Mouse (Mus musculus) testis, postnatal 10 days (tissue): ENCODE results near the gene Gm45837.
"Not testable (repeated sequence)": the region's sequence is repeated elsewhere in the genome, so short reads cannot be mapped to it uniquely, and the experiment has no call there.

ENCODE experiments used
- DNase-seq: peaks from one replicate; pipeline ENCODE4 v3.0.0; 2021; ENCODE audit warnings: low spot score

The Gm45837 gene

DNA sequence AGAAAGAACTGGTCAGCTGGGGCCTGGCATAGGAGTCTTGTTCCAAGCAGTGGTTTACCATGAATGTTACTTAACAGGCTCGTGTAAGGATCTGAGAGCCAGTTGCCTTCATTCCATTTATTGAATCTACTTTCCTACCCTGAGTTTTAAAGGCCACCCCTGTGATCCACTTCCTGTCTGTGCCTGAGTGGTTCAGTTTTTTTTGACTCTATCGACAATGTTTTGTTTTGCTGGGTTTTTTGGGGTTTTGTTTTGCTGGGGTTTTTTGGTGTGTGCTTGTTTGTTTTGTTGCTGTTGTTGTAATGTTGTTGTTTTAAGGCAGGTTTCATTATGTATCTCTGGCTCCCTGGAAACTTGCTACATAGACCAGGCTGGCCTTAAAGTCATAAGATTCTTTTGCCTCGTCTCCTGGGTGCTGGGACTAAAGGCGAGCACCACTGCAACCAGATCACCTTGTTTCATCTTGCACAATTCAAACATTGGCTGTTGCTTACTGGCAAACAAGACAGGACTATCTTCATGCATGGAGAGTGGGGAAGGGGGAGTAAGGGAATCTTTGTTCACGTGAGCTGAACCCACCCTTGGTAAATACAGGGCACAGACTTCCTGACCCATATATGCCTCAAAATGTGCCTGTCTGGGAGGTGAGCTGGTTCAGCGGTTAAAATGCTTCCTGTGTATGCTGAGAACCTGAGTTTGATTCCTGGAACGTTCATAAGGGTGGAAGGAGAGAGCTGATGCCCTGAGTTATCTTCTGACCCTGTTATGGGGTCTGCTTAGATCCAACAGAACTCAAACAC lies 140.2 kb downstream of the Gm45837 start:
- no peak for DNase-seq

DNA sequence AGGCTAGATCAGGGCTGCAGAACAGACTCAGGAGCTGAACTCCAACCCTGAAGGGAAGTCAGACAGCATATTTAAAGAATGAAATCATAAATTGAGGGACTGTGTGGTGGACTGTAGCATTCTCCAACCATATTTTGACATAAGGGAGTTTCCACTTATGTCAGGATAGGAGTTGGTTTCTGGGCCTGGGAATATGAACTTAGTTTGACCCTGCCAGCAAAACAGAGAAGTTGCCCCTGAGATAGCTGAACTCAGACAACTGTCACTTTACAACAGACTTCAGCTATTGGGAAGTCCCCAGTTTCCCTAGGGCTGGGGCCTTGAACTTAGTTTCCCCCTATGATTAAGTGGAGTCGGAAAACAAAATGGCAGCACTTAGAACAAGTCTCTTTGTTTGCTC lies 140.8 kb downstream of the Gm45837 start:
- DNase-seq = no peak

GRCm38 (mm10) chr7:101555473-101555872 lies 144.8 kb downstream of the Gm45837 start:
- DNase-seq = not testable (repeated sequence)

GRCm38 (mm10) chr7:101557391-101557790 lies 146.7 kb downstream of the Gm45837 start:
- no peak for DNase-seq

GRCm38 (mm10) chr7:101559393-101559792 lies 148.7 kb downstream of the Gm45837 start:
- not testable (repeated sequence) for DNase-seq
